Mouse (Mus musculus): ENCODE data around the gene Ect2. TPM values are rescaled to one million over a fixed set of nuclear protein-coding genes. Genes with fewer than 3 reads are reported as not detected.

The Ect2 gene
- total and polyA plus RNA-seq, 2 experiments: 0.56 to 1.8 TPM

DNA sequence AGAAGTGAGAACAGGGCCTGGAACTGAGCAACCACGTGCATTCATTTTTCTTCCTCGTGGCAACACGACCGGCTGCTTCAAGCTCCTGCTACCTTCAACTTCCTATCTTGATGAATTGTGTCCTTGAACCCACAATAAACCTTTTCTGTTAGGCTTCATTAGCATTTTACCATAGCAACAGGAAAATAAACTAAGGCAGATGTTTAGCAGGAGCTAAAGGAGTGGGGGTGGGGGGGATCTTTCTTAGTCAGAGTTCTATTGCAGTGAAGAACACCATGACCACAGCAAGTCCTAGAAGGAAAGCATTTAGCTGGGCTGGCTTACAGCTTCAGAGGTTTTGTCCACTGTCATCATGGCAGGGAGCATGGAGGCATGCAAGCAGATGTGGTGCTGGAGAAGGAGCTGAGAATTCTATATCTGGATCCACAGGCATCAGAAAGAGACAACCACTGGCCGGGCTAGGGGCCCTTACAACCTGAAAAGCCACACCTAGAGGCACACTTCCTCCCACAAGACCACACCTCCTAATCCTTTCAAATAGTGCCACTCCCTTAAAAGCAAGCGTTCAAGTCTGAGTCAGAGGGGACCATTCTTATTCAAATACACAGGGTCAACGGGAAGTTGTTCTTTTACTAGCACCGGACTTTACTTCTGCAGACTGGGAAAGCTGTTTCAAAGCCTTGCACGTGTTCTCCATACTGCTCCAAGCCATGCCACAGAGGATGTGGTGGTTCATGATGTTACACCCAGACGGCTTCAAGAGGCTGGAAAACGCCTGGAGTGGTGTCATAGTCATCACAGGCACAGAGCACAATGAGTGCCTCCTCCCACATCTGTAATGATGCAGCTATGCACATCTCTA is 90.0 kb downstream of the Ect2 start:
- no peak for TF ChIP-seq POLR2A (IDR thresholded peaks at IDR 0.05; ENCODE audit: extremely low read depth, insufficient read depth, low read length)
- no peak for TF ChIP-seq CTCF (IDR thresholded peaks at IDR 0.05; ENCODE audit: low read depth, low read length)
- WGBS: 81% methylated on average over 11 of the region's 11 CpGs
- H3K9ac ChIP-seq (ENCODE audit: low read depth, low read length): no peak overlapping the region

DNA sequence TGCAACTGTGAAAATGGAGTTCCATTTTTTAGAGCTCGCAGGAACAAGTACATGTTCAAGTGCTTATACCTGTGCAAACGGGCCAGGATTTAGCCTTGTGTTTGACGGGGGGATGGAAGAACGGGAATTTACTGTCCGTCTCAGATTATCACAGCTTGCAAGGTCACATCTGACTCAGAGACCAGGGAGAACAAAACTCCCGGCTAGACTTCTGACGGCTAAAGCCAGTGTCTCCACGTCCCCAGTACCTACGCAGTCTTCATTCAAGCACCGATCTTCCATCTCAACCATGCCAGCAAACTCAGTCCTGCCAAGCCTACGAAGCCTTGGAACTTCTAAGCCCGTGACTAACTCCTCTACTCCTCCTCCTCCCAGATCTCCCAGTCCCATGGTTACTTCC is 93.2 kb downstream of the Ect2 start:
- Histone ChIP-seq H3K4me1 (ENCODE audit: control insufficient read depth, insufficient read depth, low read length) (no peaks in the 10 kb centered on the region), H3K27ac (replicated peaks; ENCODE audit: insufficient read depth, low read depth, low read length) (no peak overlapping the region), H3K4me3 (ENCODE audit: insufficient read depth, low read depth, low read length) (no peak overlapping the region), H3K36me3 (ENCODE audit: control insufficient read depth, insufficient read depth, low read length) (no peaks in the 10 kb centered on the region), H3K9ac (ENCODE audit: low read depth, low read length) (no peak overlapping the region), H3K79me2 (ENCODE audit: control insufficient read depth, insufficient read depth, low read length) (no peaks in the 10 kb centered on the region), H3K27me3 (ENCODE audit: control insufficient read depth, insufficient read depth, low read length) (no peaks in the 10 kb centered on the region)
- no peak for DNase-seq (ENCODE audit: extremely low read depth, low read depth, low spot score)
- TF ChIP-seq POLR2A (IDR thresholded peaks at IDR 0.05; ENCODE audit: extremely low read depth, insufficient read depth, low read length): no peak
- WGBS: 83% methylated on average over 12 of the region's 12 CpGs

More for the DNA sequence above, 90.0 kb downstream of the Ect2 start:
- Histone ChIP-seq H3K36me3 (ENCODE audit: control insufficient read depth, insufficient read depth, low read length) (no peaks in the 10 kb centered on the region), H3K4me3 (ENCODE audit: insufficient read depth, low read depth, low read length) (no peak overlapping the region), H3K79me2 (ENCODE audit: control insufficient read depth, insufficient read depth, low read length) (no peaks in the 10 kb centered on the region), H3K27me3 (ENCODE audit: control insufficient read depth, insufficient read depth, low read length) (no peaks in the 10 kb centered on the region), H3K4me1 (ENCODE audit: control insufficient read depth, insufficient read depth, low read length) (no peaks in the 10 kb centered on the region), H3K27ac (replicated peaks; ENCODE audit: insufficient read depth, low read depth, low read length) (no peak overlapping the region)
- no peak for DNase-seq (ENCODE audit: extremely low read depth, low read depth, low spot score)

DNA sequence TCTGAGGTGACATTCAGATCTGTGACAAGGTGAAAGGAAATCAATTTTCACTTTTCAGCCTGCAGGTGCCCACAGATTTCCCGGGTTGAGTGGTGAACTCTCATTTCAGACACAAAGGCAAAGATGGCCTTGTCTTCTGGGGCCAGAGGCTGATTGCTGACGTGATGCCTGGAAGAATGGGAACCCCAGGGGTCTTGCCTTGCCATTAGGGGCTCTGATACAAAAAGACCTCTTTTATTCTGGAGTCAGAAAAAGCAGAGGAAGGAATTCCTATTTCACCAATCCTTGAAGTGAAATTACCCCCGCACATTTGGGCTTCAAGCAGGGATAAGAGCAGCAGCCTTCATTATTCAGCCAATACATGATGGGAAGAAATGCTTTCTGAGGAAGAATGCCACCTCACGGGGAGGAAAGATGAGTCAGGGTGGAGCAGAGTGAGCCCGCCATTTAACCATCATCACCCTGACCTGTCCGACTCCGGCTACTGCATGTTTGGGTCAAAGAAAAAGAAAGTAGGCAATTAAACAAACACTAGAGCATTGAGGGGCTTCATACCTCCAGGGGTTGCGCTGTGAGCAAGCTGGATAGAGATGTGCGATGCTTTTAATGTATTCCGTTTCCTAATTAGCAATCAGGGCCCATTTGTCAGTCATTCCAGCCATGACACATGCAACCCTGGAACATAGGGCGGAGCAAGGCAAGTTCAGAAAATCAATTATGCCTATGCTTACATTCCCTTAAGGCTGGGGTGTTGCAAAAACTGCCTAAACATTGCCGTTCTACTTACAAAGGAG is 94.0 kb downstream of the Ect2 start:
- Histone ChIP-seq H3K9ac (ENCODE audit: low read depth, low read length) (no peak overlapping the region), H3K27ac (replicated peaks; ENCODE audit: insufficient read depth, low read depth, low read length) (no peak overlapping the region), H3K79me2 (ENCODE audit: control insufficient read depth, insufficient read depth, low read length) (no peaks in the 10 kb centered on the region), H3K27me3 (ENCODE audit: control insufficient read depth, insufficient read depth, low read length) (no peaks in the 10 kb centered on the region), H3K4me1 (ENCODE audit: control insufficient read depth, insufficient read depth, low read length) (no peaks in the 10 kb centered on the region), H3K4me3 (ENCODE audit: insufficient read depth, low read depth, low read length) (no peak overlapping the region), H3K36me3 (ENCODE audit: control insufficient read depth, insufficient read depth, low read length) (no peaks in the 10 kb centered on the region)
- no peak for DNase-seq (ENCODE audit: extremely low read depth, low read depth, low spot score)
- no peak for TF ChIP-seq POLR2A (IDR thresholded peaks at IDR 0.05; ENCODE audit: extremely low read depth, insufficient read depth, low read length)
- WGBS: 80% methylated on average over 12 of the region's 12 CpGs

DNA sequence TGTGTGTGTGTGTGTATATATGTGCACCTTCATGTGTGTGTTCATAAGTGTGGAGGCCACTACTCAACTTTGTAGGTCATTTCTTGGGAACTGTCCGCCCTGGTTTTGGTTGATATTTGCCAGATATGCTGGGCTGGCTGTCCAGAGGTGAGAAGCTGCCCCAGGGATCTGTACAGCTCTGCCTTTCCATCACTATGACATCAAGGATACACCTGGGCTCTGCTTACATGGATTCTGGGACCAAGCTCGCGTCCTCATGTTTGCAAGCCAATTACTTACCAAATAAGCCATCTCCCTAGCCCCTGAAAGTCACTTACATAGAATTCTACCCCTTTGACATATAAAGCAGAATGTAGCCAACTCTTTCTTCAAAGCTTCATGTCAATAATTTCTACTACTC is 98.2 kb downstream of the Ect2 start:
- no peaks in the 10 kb centered on the region for H3K36me3 ChIP-seq (ENCODE audit: control insufficient read depth, insufficient read depth, low read length)
- no peak overlapping the region for H3K4me3 ChIP-seq (ENCODE audit: insufficient read depth, low read depth, low read length)
- no peaks in the 10 kb centered on the region for H3K27me3 ChIP-seq (ENCODE audit: control insufficient read depth, insufficient read depth, low read length)
- H3K4me1 ChIP-seq (ENCODE audit: control insufficient read depth, insufficient read depth, low read length): no peaks in the 10 kb centered on the region
- no peaks in the 10 kb centered on the region for H3K79me2 ChIP-seq (ENCODE audit: control insufficient read depth, insufficient read depth, low read length)
- no peak overlapping the region for H3K9ac ChIP-seq (ENCODE audit: low read depth, low read length)
- no peak overlapping the region for H3K27ac ChIP-seq (replicated peaks; ENCODE audit: insufficient read depth, low read depth, low read length)
- 71% methylated on average over 3 of the region's 3 CpGs for WGBS
- no peak for DNase-seq (ENCODE audit: extremely low read depth, low read depth, low spot score)
- TF ChIP-seq POLR2A (IDR thresholded peaks at IDR 0.05; ENCODE audit: extremely low read depth, insufficient read depth, low read length) (no peak), CTCF (IDR thresholded peaks at IDR 0.05; ENCODE audit: low read depth, low read length) (no peak)

DNA sequence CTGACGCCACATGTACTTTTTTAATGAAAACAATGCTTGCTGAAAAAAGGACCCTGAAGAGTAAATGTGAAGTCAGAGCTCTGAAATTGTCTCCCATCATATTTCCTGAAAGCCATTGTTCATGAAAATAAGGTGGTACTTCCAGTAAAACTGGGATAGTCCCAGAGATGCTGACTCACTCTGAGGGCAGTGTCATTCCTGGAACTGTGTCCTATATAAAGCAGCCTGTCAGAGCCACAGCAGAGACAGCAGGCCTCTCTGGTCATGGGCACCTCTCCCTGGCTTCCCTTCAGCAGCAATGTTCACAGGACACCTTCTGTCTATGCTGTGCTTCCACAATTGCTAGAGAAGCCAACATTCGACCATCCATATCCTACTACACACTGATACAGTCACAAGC is 98.9 kb downstream of the Ect2 start:
- H3K9ac ChIP-seq (ENCODE audit: low read depth, low read length): no peak overlapping the region
- WGBS: 73% methylated on average over 2 of the region's 2 CpGs
- DNase-seq (ENCODE audit: extremely low read depth, low read depth, low spot score): no peak
- H3K27me3 ChIP-seq (ENCODE audit: control insufficient read depth, insufficient read depth, low read length): no peaks in the 10 kb centered on the region
- no peaks in the 10 kb centered on the region for H3K79me2 ChIP-seq (ENCODE audit: control insufficient read depth, insufficient read depth, low read length)
- TF ChIP-seq CTCF (IDR thresholded peaks at IDR 0.05; ENCODE audit: low read depth, low read length) (no peak), POLR2A (IDR thresholded peaks at IDR 0.05; ENCODE audit: extremely low read depth, insufficient read depth, low read length) (no peak)
- no peak overlapping the region for H3K27ac ChIP-seq (replicated peaks; ENCODE audit: insufficient read depth, low read depth, low read length)
- no peaks in the 10 kb centered on the region for H3K4me1 ChIP-seq (ENCODE audit: control insufficient read depth, insufficient read depth, low read length)
- H3K36me3 ChIP-seq (ENCODE audit: control insufficient read depth, insufficient read depth, low read length): no peaks in the 10 kb centered on the region
- H3K4me3 ChIP-seq (ENCODE audit: insufficient read depth, low read depth, low read length): no peak overlapping the region

Other genes starting within 250 kb of the Ect2 start
- gene Nceh1, start 29.1 kb upstream of the Ect2 start, total RNA-seq (2014; rRNA removed): 18.2 and 32.5 TPM in 2 replicates
- 7.9 and 8.9 TPM in 2 replicates for gene Nceh1, start 29.1 kb upstream of the Ect2 start, polyA plus RNA-seq (2012; rRNA removed)
- 3.9 and 5.0 TPM in 2 replicates for gene Tnfsf10, start 163.2 kb upstream of the Ect2 start, total RNA-seq (2014; rRNA removed)
- 1.1 and 2.2 TPM in 2 replicates for gene Tnfsf10, start 163.2 kb upstream of the Ect2 start, polyA plus RNA-seq (2012; rRNA removed)
- not detected in 2 replicates for gene Ghsr, start 217.5 kb upstream of the Ect2 start, total RNA-seq (2014; rRNA removed)
- gene Ghsr, start 217.5 kb upstream of the Ect2 start, polyA plus RNA-seq (2012; rRNA removed): not detected in 2 replicates

Data from liver, adult 2 months (tissue).